Mouse (Mus musculus) heart, adult 2 months (tissue): ENCODE measurements at regions not wholly inside any gene's neighbourhood (a gene's known extent, or its start where the extent isn't known, plus 50 kb on each side); places are given as distances from the start of the nearest gene placed in this dataset.

Source experiments
- CTCF ChIP-seq: fragments of 200-600 bp; IDR thresholded peaks from 2 replicates; pipeline ENCODE4 v1.8.1; 2022; ENCODE audit warnings: antibody characterized with exemption, mild to moderate bottlenecking, moderate library complexity
- EP300 ChIP-seq: fragments of 200-500 bp; IDR thresholded peaks from 2 replicates; pipeline ENCODE4 v1.6.1; 2011; ENCODE audit warnings: low read depth, low read length, control low read depth; ENCODE audit not compliant: insufficient read depth
- POLR2A ChIP-seq: fragments of 200-500 bp; IDR thresholded peaks from 2 replicates; pipeline ENCODE4 v1.6.1; 2011; ENCODE audit warnings: mild to moderate bottlenecking, low read depth, low read length, control low read depth; ENCODE audit not compliant: insufficient read depth

DNA sequence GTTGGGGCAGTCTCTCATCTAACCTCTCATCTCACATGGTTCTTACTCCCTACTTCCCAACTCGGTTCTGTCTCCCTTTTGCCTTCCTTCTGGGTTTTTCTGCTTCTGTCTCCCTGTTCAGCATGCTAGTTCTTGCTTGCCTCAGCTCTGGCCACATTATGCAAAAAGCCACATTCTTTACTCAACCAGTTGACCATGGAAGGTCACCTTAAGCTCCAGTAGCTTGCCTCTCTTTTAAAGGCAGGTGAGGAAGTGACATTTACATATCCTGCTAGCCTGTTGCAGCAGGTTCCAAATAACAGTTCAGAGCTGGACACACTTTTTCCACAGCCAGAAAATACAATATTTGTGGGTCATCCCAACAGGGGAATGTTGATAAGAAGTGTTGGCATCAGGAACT is 732.4 kb downstream of the Rps29 start:
- TF ChIP-seq POLR2A = no peak
- TF ChIP-seq CTCF = no peak
- no peak for TF ChIP-seq EP300
